Mouse (Mus musculus) brain, embryonic 14.5 days (tissue): ENCODE results near the gene Pacrg. TPM values are rescaled to one million over a fixed set of nuclear protein-coding genes. Genes with fewer than 3 reads are reported as not detected.
A peak's percentile ranks its signal among the peaks of the same experiment; 100 is the strongest.

Experiments
- DNase-seq: peaks from one replicate; pipeline ENCODE4 v3.0.0-alpha.2; 2011; ENCODE audit warnings: low read depth
- CTCF ChIP-seq: fragments of 200-500 bp; IDR thresholded peaks from 2 replicates; pipeline ENCODE4 v1.5.1; 2012; ENCODE audit warnings: inconsistent platforms, mild to moderate bottlenecking, moderate library complexity, borderline replicate concordance; ENCODE audit not compliant: insufficient read depth, insufficient read length; ENCODE audit errors: extremely low read depth
- POLR2A ChIP-seq: fragments of 200-500 bp; IDR thresholded peaks from 2 replicates; pipeline ENCODE4 v1.6.1; 2012; ENCODE audit warnings: mild to moderate bottlenecking, inconsistent platforms, borderline replicate concordance; ENCODE audit not compliant: poor library complexity, insufficient read depth, insufficient read length, severe bottlenecking; ENCODE audit errors: extremely low read depth
- polyA plus RNA-seq: library from polyadenylated mRNA; depleted of rRNA; stranded (reverse); fragments of >200 nt; gene quantifications from 2 replicates; pipeline ENCODE4 v1.2.3, GENCODE M21; 2012

Gene Pacrg
- polyA plus RNA-seq, 1 experiment: 9.8 TPM

DNA sequence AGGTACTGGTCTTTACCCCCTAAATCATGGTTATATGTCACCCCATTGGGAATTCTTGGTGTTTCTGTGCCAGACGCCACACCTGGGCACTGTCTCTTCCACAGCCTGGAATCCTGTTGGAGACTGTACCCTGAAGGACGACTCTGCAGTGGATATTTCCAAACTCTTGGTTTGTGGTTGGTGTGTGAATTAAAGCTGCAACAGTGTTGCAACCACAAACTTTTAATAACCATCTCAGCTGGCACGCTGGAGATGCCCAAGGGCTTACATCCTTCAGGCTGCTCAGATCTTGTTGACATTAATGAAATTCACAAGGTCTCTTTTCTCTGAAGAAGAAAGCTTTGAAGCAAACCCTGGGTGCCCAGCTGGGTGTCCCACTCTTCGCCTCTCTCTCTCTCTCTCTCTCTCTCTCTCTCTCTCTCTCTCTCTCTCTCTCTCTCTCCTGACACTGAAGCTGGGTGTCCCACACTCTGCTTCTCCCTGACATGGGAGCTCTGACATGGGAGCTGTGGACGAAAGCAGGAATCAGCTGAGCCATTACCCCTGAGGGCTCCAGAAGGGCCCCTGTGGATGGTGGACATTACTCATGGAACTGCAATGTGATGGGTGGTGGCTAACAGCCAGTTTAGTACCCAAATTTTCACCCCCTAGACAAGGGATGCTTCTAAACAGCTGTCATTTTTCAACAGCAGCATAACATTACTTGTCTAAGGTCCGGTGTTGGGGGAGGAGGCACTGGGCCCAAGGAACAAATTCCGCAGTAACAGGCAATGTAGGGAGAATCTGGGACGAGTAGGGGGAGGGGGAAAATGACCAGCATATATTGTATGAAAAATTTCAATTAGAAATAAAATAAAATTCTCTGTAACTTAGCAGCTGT, 429.3 kb downstream of the Pacrg start:
- no peak for DNase-seq
- no peak for TF ChIP-seq POLR2A
- TF ChIP-seq CTCF: no peak

DNA sequence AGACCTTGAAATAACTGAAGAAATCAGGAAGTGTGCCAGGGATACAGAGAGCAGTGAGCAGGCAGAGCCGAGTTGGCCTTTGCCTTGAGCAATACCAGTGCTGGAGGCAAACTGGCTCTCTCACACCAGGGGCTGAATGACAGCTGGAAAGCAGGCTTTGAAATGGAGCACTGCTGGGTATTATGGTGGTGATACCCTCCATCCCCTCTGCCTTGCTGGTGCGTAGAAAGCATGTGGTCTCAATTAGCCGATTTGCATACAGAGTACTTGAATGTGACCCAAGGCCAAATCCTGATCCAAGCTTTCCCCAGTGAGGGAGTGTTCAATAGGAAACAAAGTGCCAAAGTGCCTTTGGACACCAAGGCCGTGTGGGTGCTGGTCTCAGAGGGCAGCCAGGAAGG, 431.4 kb downstream of the Pacrg start:
- no peak for TF ChIP-seq POLR2A
- TF ChIP-seq CTCF: no peak
- peak; percentile 47 for DNase-seq

DNA sequence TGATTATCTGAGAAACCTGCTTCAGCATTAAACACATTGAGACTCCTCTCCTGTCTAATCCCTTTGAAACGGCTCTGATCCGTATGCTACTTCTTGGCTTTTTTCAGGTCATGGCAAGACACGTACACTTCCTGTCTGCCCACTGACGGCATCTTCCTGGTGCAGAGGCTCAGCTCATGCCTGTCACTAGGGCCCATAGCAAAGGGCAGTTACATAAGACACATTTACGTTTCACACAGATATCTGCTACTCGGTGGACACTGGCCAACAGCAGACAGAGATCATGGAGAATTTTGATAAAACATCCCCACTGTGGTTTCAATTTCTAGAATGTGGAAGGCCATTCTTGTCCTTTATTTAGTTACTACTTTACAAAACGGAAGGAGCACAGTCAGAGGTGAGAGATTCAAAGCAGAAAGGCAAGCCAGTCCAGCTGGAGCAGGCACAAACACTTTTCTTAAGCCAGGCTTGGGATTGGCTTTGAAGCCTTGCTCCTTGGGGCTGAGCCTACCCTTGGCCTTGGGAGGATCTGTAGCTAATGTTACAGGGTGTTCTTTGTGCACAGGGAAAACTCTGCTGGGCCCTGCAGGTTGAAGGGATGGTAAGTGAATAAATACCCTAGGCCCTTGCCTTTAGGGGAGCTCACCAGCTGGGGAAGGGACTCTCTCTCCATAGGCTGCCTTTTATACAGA, 432.9 kb downstream of the Pacrg start:
- no peak for DNase-seq
- TF ChIP-seq POLR2A: no peak
- no peak for TF ChIP-seq CTCF

DNA sequence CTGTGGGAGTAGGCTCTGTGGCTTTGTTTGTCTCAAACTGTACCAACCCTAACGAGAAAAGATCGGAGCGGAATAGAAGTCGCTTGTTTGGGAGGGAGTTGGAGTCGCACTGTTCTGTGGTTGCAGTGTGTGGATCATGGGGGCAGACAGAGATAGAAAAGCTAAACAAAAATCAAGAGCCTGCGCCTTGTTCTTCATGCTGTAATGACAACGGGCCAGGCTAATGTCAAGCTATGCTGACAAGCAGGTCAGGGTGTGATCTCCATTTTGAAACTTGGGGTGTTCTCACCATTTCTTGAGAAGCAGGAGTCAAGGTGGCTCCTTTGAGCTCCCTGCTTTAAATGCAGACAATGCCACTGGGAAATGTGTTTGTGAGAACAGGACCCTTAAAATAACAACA, 433.8 kb downstream of the Pacrg start:
- no peak for DNase-seq
- TF ChIP-seq CTCF: no peak
- no peak for TF ChIP-seq POLR2A

DNA sequence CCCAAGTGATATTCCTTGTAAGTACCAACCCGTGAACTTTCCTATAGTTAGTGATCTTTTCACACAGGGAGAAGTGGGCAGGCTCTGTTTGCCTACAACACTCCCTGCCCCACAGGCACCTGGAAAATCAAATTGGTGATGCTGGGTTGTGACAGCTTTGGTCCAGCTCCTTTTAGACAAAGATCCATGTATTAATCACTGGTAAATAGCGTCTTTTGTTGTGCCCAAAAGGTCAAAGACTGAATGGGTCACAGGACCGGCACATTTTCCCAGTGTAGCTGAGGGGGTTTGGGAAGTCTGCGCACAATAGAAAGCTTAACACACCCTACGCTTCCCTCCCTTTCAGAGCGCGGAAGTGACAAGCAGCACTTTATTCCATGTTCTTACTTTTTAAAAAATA, 434.2 kb downstream of the Pacrg start:
- DNase-seq: peak; percentile 21
- no peak for TF ChIP-seq CTCF

DNA sequence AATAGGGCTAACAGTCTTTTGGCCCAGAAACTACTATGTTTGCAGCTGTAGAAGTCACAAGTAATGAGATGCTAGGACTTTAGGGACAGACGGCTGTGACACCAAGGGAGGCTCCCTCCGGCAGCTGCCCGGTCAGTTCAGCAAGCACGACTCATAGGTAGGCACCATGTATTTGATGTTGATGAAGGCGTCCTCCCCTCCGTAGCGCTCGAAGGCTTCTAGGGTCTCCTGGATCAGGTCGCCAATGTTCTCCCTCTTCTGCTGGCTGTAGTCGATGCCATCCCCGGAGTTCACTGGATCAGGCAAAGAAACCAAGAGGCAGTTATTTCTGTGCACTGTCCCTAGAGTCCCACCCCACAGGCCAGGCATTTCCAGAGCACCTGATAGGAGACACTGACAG, 436.9 kb downstream of the Pacrg start:
- DNase-seq: no peak
- TF ChIP-seq POLR2A (no peak), CTCF (no peak)

DNA sequence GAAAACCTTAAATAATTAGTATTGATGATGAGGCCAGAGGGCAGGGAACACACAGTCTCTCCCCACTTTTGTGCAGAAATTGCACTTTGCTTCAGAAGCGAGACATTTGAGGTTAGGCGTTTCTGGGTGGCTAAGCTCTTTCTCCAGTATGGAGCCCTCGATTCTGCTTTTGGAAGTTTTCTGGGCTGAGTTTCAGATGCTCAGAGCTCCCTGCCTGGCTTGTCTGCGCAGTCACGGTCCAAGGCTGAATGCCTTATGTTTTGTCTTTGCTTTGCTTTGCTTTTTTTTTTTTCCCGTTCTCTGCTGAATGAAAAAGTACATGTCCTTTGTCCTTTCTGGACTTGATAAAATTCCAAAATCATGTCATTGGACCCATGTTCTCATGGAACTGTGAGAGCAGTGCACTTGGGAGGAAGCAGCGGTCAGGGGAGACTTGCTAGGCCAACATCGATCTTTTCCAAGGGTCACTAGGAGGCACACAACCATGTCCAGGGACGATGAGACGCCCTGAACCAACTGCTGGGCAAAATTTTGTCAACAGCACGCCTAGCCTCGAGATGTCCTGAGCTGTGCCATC, 438.0 kb downstream of the Pacrg start:
- DNase-seq: peak; percentile 45

DNA sequence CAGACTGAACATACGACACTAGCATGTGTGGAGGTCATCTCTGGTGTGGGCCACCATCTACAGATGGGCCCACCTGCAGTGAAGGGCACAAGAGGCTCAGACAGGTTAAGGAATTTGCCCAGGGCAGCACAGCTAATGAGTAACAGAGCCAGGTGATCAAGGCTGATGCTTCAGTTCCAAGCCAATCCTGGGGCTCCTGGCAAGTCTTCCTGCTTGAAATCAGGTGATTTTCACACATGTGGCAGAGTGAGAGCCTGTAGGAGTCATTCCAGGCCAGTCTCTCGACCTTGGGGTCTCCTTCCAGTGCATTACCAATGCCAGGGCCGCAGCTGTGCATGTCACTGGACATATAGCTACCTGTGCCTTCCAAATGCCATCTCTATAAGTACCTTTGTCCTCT, 438.6 kb downstream of the Pacrg start:
- no peak for DNase-seq
- no peak for TF ChIP-seq POLR2A
- no peak for TF ChIP-seq CTCF

More for the DNA sequence above, 438.0 kb downstream of the Pacrg start:
- TF ChIP-seq POLR2A (no peak), CTCF (no peak)

DNA sequence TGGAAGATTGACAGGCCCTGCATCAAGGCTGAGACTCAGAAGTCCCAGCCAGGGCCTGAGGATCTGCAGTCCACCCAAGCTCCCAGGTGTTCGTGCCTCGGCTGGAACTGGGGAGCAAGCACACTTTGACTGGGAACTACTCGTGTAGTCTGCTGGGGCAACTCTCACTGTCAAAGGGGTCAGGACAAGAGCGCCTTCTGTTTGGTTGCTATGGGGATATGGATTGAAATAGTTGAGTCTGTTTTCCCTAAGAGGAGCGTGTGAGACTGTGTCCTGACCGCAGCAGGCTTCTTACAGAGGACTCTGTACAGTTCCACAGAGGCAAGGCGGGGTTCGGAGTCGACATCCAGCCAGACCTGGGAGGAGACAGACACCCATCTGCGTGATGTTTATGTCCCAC, 440.4 kb downstream of the Pacrg start:
- TF ChIP-seq POLR2A: no peak
- TF ChIP-seq CTCF: no peak

DNA sequence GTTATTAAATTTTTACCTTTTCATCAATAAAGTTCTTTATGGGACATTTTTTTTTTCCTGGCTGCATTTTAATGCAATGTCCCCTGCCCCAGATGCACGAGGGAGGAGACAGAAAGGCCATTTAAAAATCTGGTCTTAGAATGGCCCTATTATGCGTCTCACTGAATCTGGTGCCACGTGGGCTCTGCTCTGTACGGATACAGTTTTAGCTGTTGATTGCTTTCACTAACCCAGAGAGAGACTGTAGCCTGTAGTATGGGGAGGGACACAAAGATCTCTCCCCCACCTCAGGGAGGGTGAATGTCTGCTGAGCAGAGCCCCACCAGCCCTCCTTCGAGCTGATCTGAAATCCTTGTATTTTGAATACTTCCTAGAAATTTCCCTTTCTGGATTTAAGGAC, 441.2 kb downstream of the Pacrg start:
- TF ChIP-seq POLR2A: no peak
- no peak for TF ChIP-seq CTCF
- peak; percentile 75 for DNase-seq

More for the DNA sequence above, 440.4 kb downstream of the Pacrg start:
- peak; percentile 38 for DNase-seq

DNA sequence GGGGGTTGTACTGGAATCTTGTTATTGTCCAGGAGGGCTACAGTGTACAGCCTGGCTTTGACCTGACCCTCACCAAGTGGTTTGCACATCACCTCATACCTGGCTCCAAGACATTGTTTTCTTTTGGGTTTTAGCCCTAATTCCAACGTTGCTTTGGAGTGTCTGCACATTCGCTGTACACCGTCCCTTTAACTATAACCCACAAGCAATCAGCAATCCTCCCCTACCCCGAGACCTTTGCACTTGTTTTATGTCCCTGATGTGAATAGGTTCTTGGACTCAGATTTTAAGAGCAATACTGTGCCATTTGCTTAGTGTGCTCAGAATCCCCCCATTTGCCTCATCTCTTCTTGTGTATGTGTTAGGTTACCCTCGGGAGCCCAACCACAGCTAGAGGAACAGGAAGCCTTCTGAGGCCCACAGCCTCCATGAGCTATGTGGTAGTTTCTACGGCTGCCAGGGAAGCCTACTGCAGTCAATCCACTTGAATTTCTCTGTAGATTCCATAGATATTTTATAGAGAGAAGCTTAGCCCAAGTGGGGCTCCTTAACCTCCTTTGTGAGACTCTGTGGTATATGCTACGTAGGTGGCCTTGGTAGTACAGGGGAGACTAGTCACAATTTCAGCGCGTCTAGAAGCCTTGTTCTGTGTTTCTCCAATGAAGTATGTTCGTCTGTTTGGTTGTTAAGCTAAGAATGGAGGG, 442.0 kb downstream of the Pacrg start:
- DNase-seq: peak; percentile 54
- no peak for TF ChIP-seq POLR2A
- no peak for TF ChIP-seq CTCF
